Mouse (Mus musculus): ENCODE results near the gene Lrrfip1. TPM values are rescaled to one million over a fixed set of nuclear protein-coding genes. Genes with fewer than 3 reads are reported as not detected.

Gene Lrrfip1
- 100 to 1,000 TPM; 131 to 149 TPM for total RNA-seq (2021)
- long read RNA-seq, experiment 1, partial matches to known transcripts: 14 of 90 reads
- long read RNA-seq, experiment 1, other reads (novel, unspliced or antisense): 72 of 90 reads
- long read RNA-seq, experiment 2, partial matches to known transcripts: 9 of 64 reads
- long read RNA-seq, experiment 2, other reads (novel, unspliced or antisense): 54 of 64 reads

- Histone ChIP-seq H3K4me3 (peak within 1 kb of the TSS; percentile 95), H3K27ac (peak within 1 kb of the TSS; percentile 97)
- peak; percentile 85 for DNase-seq
- intact Hi-C loops (cut with DNase I): no loop called here
- no peak for TF ChIP-seq CTCF (IDR thresholded peaks at IDR 0.05)
These were observed at the start of gene Lrrfip1 for GRCm38 (mm10) chr1:90998268-90998890. Gene Lrrfip1, plus strand, starts transcription at chr1:90998737.

- Histone ChIP-seq H3K4me3 (no peak overlapping the region), H3K27ac (no peak overlapping the region)
- no peak for DNase-seq
- intact Hi-C loops (cut with DNase I): no loop called here
- TF ChIP-seq CTCF (IDR thresholded peaks at IDR 0.05): no peak
These were observed 49.2 kb upstream of the Lrrfip1 start for GRCm38 (mm10) chr1:90949309-90949708.

GRCm38 (mm10) chr1:90951670-90952069 lies 46.9 kb upstream of the Lrrfip1 start:
- TF ChIP-seq CTCF (IDR thresholded peaks at IDR 0.05): no peak
- Histone ChIP-seq H3K27ac (no peak overlapping the region), H3K4me3 (no peak overlapping the region)
- intact Hi-C loops (cut with DNase I): no loop called here
- no peak for DNase-seq

GRCm38 (mm10) chr1:90952808-90953207 lies 45.7 kb upstream of the Lrrfip1 start, which contains the start of gene Prlh:
Gene Prlh, plus strand, starts transcription at chr1:90953108.
- no peak within 1 kb of the TSS for H3K27ac ChIP-seq
- H3K4me3 ChIP-seq: no peak within 1 kb of the TSS
- DNase-seq: no peak
- TF ChIP-seq CTCF (IDR thresholded peaks at IDR 0.05): no peak
- intact Hi-C loops (cut with DNase I): no loop called here

GRCm38 (mm10) chr1:90953688-90954087 lies 44.8 kb upstream of the Lrrfip1 start:
- no peak for DNase-seq
- intact Hi-C loops (cut with DNase I): no loop called here
- H3K4me3 ChIP-seq: no peak overlapping the region

GRCm38 (mm10) chr1:90956245-90957096 lies 42.1 kb upstream of the Lrrfip1 start:
- intact Hi-C loops (cut with DNase I): loop anchor here (1.0 to 5.0 kb wide), 3 partner anchors 28 to 304 kb away; no protein-coding TSS in a partner anchor
- peak; percentile 61 for DNase-seq
- peak; percentile 93 for TF ChIP-seq CTCF (IDR thresholded peaks at IDR 0.05)

More at GRCm38 (mm10) chr1:90953688-90954087, 44.8 kb upstream of the Lrrfip1 start:
- no peak overlapping the region for H3K27ac ChIP-seq
- no peak for TF ChIP-seq CTCF (IDR thresholded peaks at IDR 0.05)

GRCm38 (mm10) chr1:90962526-90962925 lies 36.0 kb upstream of the Lrrfip1 start:
- no peak overlapping the region for H3K27ac ChIP-seq
- TF ChIP-seq CTCF (IDR thresholded peaks at IDR 0.05): no peak
- no peak overlapping the region for H3K4me3 ChIP-seq
- DNase-seq: no peak
- intact Hi-C loops (cut with DNase I): no loop called here

More at GRCm38 (mm10) chr1:90956245-90957096, 42.1 kb upstream of the Lrrfip1 start:
- H3K4me3 ChIP-seq: no peak overlapping the region
- no peak overlapping the region for H3K27ac ChIP-seq

- H3K27ac ChIP-seq: no peak overlapping the region
- TF ChIP-seq CTCF (IDR thresholded peaks at IDR 0.05): no peak
- H3K4me3 ChIP-seq: no peak overlapping the region
- intact Hi-C loops (cut with DNase I): no loop called here
- no peak for DNase-seq
These were observed 35.5 kb upstream of the Lrrfip1 start for GRCm38 (mm10) chr1:90962994-90963393.

GRCm38 (mm10) chr1:90967583-90967982 lies 31.0 kb upstream of the Lrrfip1 start:
- Histone ChIP-seq H3K27ac (no peak overlapping the region), H3K4me3 (no peak overlapping the region)
- peak; percentile 56 for DNase-seq
- no peak for TF ChIP-seq CTCF (IDR thresholded peaks at IDR 0.05)
- intact Hi-C loops (cut with DNase I): no loop called here

- Histone ChIP-seq H3K4me3 (no peak overlapping the region), H3K27ac (no peak overlapping the region)
- intact Hi-C loops (cut with DNase I): no loop called here
- no peak for DNase-seq
- TF ChIP-seq CTCF (IDR thresholded peaks at IDR 0.05): no peak
These were observed 29.9 kb upstream of the Lrrfip1 start for GRCm38 (mm10) chr1:90968649-90969048.

- H3K4me3 ChIP-seq: no peak within 1 kb of the TSS
- no peak for DNase-seq
- intact Hi-C loops (cut with DNase I): no loop called here
- no peak within 1 kb of the TSS for H3K27ac ChIP-seq
- no peak for TF ChIP-seq CTCF (IDR thresholded peaks at IDR 0.05)
These were observed 29.2 kb upstream of the Lrrfip1 start, which contains the start of gene Rab17 for GRCm38 (mm10) chr1:90969347-90969784. Gene Rab17, minus strand, starts transcription at chr1:90969661.

- Histone ChIP-seq H3K27ac (no peak overlapping the region), H3K4me3 (no peak overlapping the region)
- no peak for DNase-seq
- TF ChIP-seq CTCF (IDR thresholded peaks at IDR 0.05): no peak
- intact Hi-C loops (cut with DNase I): loop anchor here (5.0 kb wide), 2 partner anchors 52 to 67 kb away; no protein-coding TSS in a partner anchor
These were observed 28.6 kb upstream of the Lrrfip1 start for GRCm38 (mm10) chr1:90969881-90970390.

Data from gastrocnemius, adult 2 months (tissue).